Mouse (Mus musculus) bone marrow, adult 2 months (tissue): ENCODE results near the gene Mfsd6. TPM values are rescaled to one million over a fixed set of nuclear protein-coding genes. Genes with fewer than 3 reads are reported as not detected.

Source experiments
- H3K27ac ChIP-seq: fragments of 200-500 bp; 2 replicates; pipeline ENCODE4 v1.5.1; 2012; ENCODE audit warnings: low read depth, mild to moderate bottlenecking, control low read depth, inconsistent platforms, low read length; ENCODE audit not compliant: control insufficient read depth, poor library complexity, insufficient read depth
- H3K4me1 ChIP-seq: fragments of 200-500 bp; 2 replicates; pipeline ENCODE4 v1.6.1; 2011; ENCODE audit warnings: low read length; ENCODE audit not compliant: control insufficient read depth, insufficient read depth
- H3K4me3 ChIP-seq: fragments of 200-500 bp; replicated peaks from 2 replicates; pipeline ENCODE3; 2011; ENCODE audit warnings: mild to moderate bottlenecking, low read depth, low read length, control low read depth; ENCODE audit not compliant: control insufficient read depth
- CTCF ChIP-seq: fragments of 200-500 bp; IDR thresholded peaks from 2 replicates; pipeline ENCODE4 v1.5.1; 2011; ENCODE audit warnings: low read length, control low read depth; ENCODE audit not compliant: control insufficient read depth, insufficient read depth
- POLR2A ChIP-seq: fragments of 200-500 bp; IDR thresholded peaks from 2 replicates; pipeline ENCODE4 v1.6.1; 2011; ENCODE audit warnings: low read depth, mild to moderate bottlenecking, control low read depth, low read length, borderline replicate concordance; ENCODE audit not compliant: control insufficient read depth
- WGBS: fragments of 180-500 bp; shearing (Covaris S2); methylation state at CpG from one replicate; pipeline ENCODE4 v1.1.7; 2018; 5-methylcytosine and 5-hydroxymethylcytosine counted together
- polyA plus RNA-seq: library from polyadenylated mRNA; stranded (reverse); fragments of >200 nt; gene quantifications from 2 replicates; pipeline ENCODE4 v1.2.4, GENCODE M21; 2011; ENCODE audit warnings: low replicate concordance; ENCODE audit not compliant: missing spikeins, insufficient read depth, insufficient read length

The Mfsd6 gene
- polyA plus RNA-seq, 1 experiment: 8.3 TPM

GRCm38 (mm10) chr1:52749978-52750377 is 22.7 kb upstream of the Mfsd6 start:
- no peak for TF ChIP-seq CTCF
- no peak for TF ChIP-seq POLR2A
- H3K4me1 ChIP-seq: no peaks in the 10 kb centered on the region; the same call in 1 of the 2 replicates
- H3K4me3 ChIP-seq: no peak overlapping the region
- WGBS: 79% methylated on average over 1 of the region's 1 CpGs
- H3K27ac ChIP-seq: no peak overlapping the region

GRCm38 (mm10) chr1:52748260-52748659 is 21.0 kb upstream of the Mfsd6 start:
- Histone ChIP-seq H3K27ac (no peak overlapping the region), H3K4me3 (no peak overlapping the region), H3K4me1 (no peaks in the 10 kb centered on the region)
- WGBS: 21% methylated on average over 3 of the region's 3 CpGs
- TF ChIP-seq POLR2A (no peak), CTCF (no peak)

GRCm38 (mm10) chr1:52742567-52742966 is 15.3 kb upstream of the Mfsd6 start:
- Histone ChIP-seq H3K4me1 (no peaks in the 10 kb centered on the region), H3K27ac (no peak overlapping the region), H3K4me3 (no peak overlapping the region)
- 79% methylated on average over 5 of the region's 5 CpGs for WGBS
- TF ChIP-seq CTCF (no peak), POLR2A (no peak)

- Histone ChIP-seq H3K27ac (no peak overlapping the region), H3K4me3 (no peak overlapping the region)
- no peak for TF ChIP-seq CTCF
Observed at GRCm38 (mm10) chr1:52734208-52734607, 6.9 kb upstream of the Mfsd6 start.

GRCm38 (mm10) chr1:52730258-52730657 is 3.0 kb upstream of the Mfsd6 start:
- H3K4me1 ChIP-seq: no peaks in the 10 kb centered on the region; the same call in 1 of the 2 replicates
- H3K4me3 ChIP-seq: no peak overlapping the region
- no peak overlapping the region for H3K27ac ChIP-seq
- TF ChIP-seq POLR2A (no peak), CTCF (no peak)
- WGBS: 91% methylated on average over 1 of the region's 1 CpGs

More at GRCm38 (mm10) chr1:52734208-52734607, 6.9 kb upstream of the Mfsd6 start:
- 44% methylated on average over 4 of the region's 4 CpGs for WGBS
- H3K4me1 ChIP-seq: no peaks in the 10 kb centered on the region; the same call in 1 of the 2 replicates

DNA sequence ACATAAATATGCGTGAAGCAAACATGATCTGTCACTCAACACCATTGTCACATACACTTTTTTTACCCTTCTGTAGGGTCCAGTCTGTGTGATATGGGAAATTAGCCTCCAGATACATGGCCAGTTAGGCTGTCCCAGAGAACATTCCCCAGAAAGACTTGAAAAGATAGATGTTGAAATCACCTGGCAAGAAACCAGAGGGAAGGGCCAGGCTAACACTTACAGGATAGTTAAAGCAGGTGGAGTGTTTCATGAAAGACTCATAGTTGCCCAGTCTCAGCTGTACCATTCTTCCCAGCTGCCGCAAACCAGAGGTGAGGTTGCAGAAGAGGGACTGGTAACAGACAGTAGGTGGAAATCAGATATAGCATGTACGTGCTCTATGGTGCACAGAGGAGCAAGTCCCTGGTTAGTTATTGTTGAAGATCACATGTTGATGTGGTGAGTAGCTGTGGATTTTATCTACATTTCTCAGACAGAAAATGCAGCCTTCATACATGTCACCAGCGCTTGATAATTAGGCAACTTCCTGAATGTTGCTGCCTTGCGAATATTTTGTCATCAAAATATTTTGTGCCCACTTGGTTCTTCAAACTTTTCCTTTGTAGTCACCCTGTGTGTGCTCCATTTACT is 1.7 kb upstream of the Mfsd6 start:
- Histone ChIP-seq H3K4me3 (no peak overlapping the region), H3K27ac (no peak overlapping the region), H3K4me1 (no peaks in the 10 kb centered on the region; the same call in 1 of the 2 replicates)
- no peak for TF ChIP-seq CTCF
- no peak for TF ChIP-seq POLR2A
- WGBS: 41% methylated on average over 5 of the region's 5 CpGs

- Histone ChIP-seq H3K4me1 (no peaks in the 10 kb centered on the region; the same call in 1 of the 2 replicates), H3K27ac (peak overlapping the region; percentile 87), H3K4me3 (peak overlapping the region; percentile 86)
- TF ChIP-seq POLR2A (no peak), CTCF (no peak)
- 1% methylated on average over 56 of the region's 56 CpGs for WGBS
Observed at GRCm38 (mm10) chr1:52726371-52727055, 749 bp downstream of the Mfsd6 start.

- no peaks in the 10 kb centered on the region; the same call in 1 of the 2 replicates for H3K4me1 ChIP-seq
- H3K4me3 ChIP-seq: no peak overlapping the region
- TF ChIP-seq POLR2A (no peak), CTCF (no peak)
- no peak overlapping the region for H3K27ac ChIP-seq
- 2% methylated on average over 4 of the region's 4 CpGs for WGBS
Observed at GRCm38 (mm10) chr1:52722586-52722985, 4.7 kb downstream of the Mfsd6 start.
